Comparison of ENCODE assay signal across 8 mouse cellular contexts in genomic region chr4:134799272-134799671, GRCm38 (mm10). TPM values are rescaled to one million over a fixed set of nuclear protein-coding genes. Genes with fewer than 3 reads are reported as not detected.
DNase-seq lines count a peak whose midpoint lies in the region; ATAC-seq and TF ChIP-seq lines count a peak whose summit lies in the region.

No protein-coding gene starts in this region.

- peaks cover 14% of the 10 kb centered on the region for H3K4me1 ChIP-seq in heart, embryonic 11.5 days (ENCODE audit: control insufficient read depth, insufficient read depth, low read length)
- H3K4me1 ChIP-seq in cerebellum, adult 2 months (ENCODE audit: control insufficient read depth, insufficient read depth, low read length), result peaks cover 38% of the 10 kb centered on the region
- H3K4me1 ChIP-seq in limb, embryonic 10.5 days, result 0 out of 2 replicates have a peak, but pooled peaks cover 24% of the 10 kb centered on the region
- no peaks in the 10 kb centered on the region for H3K4me1 ChIP-seq in midbrain, embryonic 16.5 days (ENCODE audit: control insufficient read depth, insufficient read depth, low read length)

- no peak overlapping the region for H3K27ac ChIP-seq in heart, embryonic 11.5 days (ENCODE audit: low read depth, low read length)
- H3K27ac ChIP-seq in cerebellum, adult 2 months (ENCODE audit: insufficient read depth, low read length), result no peak overlapping the region
- H3K27ac ChIP-seq in limb, embryonic 10.5 days, result no peak overlapping the region
- no peak overlapping the region for H3K27ac ChIP-seq in midbrain, embryonic 16.5 days (ENCODE audit: low read length)

- ATAC-seq in heart, embryonic 11.5 days (replicated peaks; ENCODE audit: insufficient number of reproducible peaks, low FRiP score, low TSS enrichment), result no peak; the same call in 1 of the 2 replicates
- ATAC-seq in midbrain, embryonic 16.5 days, result peak; percentile 21; the same call in 1 of the 2 replicates

- no peak overlapping the region for H3K9ac ChIP-seq in heart, embryonic 11.5 days (ENCODE audit: low read depth, low read length)
- no peak overlapping the region for H3K9ac ChIP-seq in midbrain, embryonic 16.5 days (ENCODE audit: low read depth, low read length)

- DNase-seq in heart, adult 11 months, result peak; percentile 93
- DNase-seq in cerebellum, adult 2 months, result peak; percentile 66 to 77
- DNase-seq in frontal cortex, postnatal 36 days (ENCODE audit: low spot score in 2 of 2), result peak; percentile 47 to 61
- peak; percentile 46 for DNase-seq in hindlimb bud, embryonic 11.5 days (ENCODE audit: extremely low spot score, low read depth, low spot score)
- DNase-seq in limb, embryonic 10.5 days (ENCODE audit: low spot score), result peak; percentile 88
- peak; percentile 54 to 70 for DNase-seq in spleen, postnatal 14 days (ENCODE audit: low spot score in 2 of 2)

- no peaks in the 10 kb centered on the region for H3K9me3 ChIP-seq in heart, embryonic 11.5 days (replicated peaks; ENCODE audit: control insufficient read depth, low read length)
- H3K9me3 ChIP-seq in limb, embryonic 10.5 days (replicated peaks), result no peaks in the 10 kb centered on the region
- H3K9me3 ChIP-seq in midbrain, embryonic 16.5 days (replicated peaks; ENCODE audit: control insufficient read depth, low read length, poor library complexity, severe bottlenecking), result no peaks in the 10 kb centered on the region

- no peaks in the 10 kb centered on the region for H3K27me3 ChIP-seq in heart, embryonic 11.5 days (ENCODE audit: control insufficient read depth, insufficient read depth, low read length)
- no peaks in the 10 kb centered on the region for H3K27me3 ChIP-seq in cerebellum, adult 2 months (ENCODE audit: control insufficient read depth, insufficient read depth, low read length)
- no peaks in the 10 kb centered on the region for H3K27me3 ChIP-seq in limb, embryonic 10.5 days (ENCODE audit: low read depth, poor library complexity, severe bottlenecking)
- no peaks in the 10 kb centered on the region for H3K27me3 ChIP-seq in midbrain, embryonic 16.5 days (ENCODE audit: control insufficient read depth, insufficient read depth, low read depth, low read length)

- H3K4me2 ChIP-seq in heart, embryonic 11.5 days, result no peak overlapping the region
- no peak overlapping the region for H3K4me2 ChIP-seq in midbrain, embryonic 16.5 days (ENCODE audit: low read length)

- 8% methylated on average over 4 of the region's 4 CpGs for WGBS in heart, embryonic 11.5 days (ENCODE audit: insufficient replicate concordance)
- WGBS in cerebellum, adult 2 months, result 17% methylated on average over 4 of the region's 4 CpGs
- 11% methylated on average over 4 of the region's 4 CpGs for WGBS in limb, embryonic 10.5 days
- 10% methylated on average over 4 of the region's 4 CpGs for WGBS in midbrain, embryonic 16.5 days

- no peak for TF ChIP-seq POLR2A in cerebellum, adult 2 months (IDR thresholded peaks at IDR 0.05; ENCODE audit: borderline replicate concordance, insufficient read depth, low read length)

- H3K4me3 ChIP-seq in heart, embryonic 11.5 days (ENCODE audit: low read depth, low read length), result no peak overlapping the region
- no peak overlapping the region for H3K4me3 ChIP-seq in cerebellum, adult 2 months (replicated peaks; ENCODE audit: insufficient read depth, low read depth, low read length)
- no peak overlapping the region for H3K4me3 ChIP-seq in limb, embryonic 10.5 days
- H3K4me3 ChIP-seq in midbrain, embryonic 16.5 days (ENCODE audit: low read depth, low read length), result no peak overlapping the region

- TF ChIP-seq CTCF in cerebellum, adult 2 months (IDR thresholded peaks at IDR 0.05; ENCODE audit: borderline replicate concordance, insufficient read depth, low read depth, low read length), result peak; percentile 91

- H3K36me3 ChIP-seq in heart, embryonic 11.5 days (ENCODE audit: control insufficient read depth, insufficient read depth, low read length), result peaks cover 7% of the 10 kb centered on the region; the same call in 1 of the 2 replicates
- H3K36me3 ChIP-seq in limb, embryonic 10.5 days, result peaks cover 40% of the 10 kb centered on the region
- peaks cover 13% of the 10 kb centered on the region for H3K36me3 ChIP-seq in midbrain, embryonic 16.5 days (ENCODE audit: control insufficient read depth, insufficient read depth, low read length)

RNA-seq across cellular contexts. Expression of gene Ldlrap1, which starts 31.4 kb away (rescaled TPM):
- 11.4 and 13.5 TPM in 2 replicates for polyA plus RNA-seq in heart, embryonic 11.5 days (2014; fragmentation: Nextera tagmentation; extraction: Ambion mirVana)
- polyA plus RNA-seq in cerebellum, adult 2 months (2012; rRNA removed), result 16.0 and 18.5 TPM in 2 replicates
- polyA plus RNA-seq in limb, embryonic 10.5 days (2016; fragmentation: Nextera tagmentation; extraction: Ambion mirVana), result 14.4 and 20.4 TPM in 2 replicates
- polyA plus RNA-seq in midbrain, embryonic 16.5 days (2015; fragmentation: Nextera tagmentation; extraction: Ambion mirVana), result 2.1 and 2.4 TPM in 2 replicates

RNA-seq across cellular contexts. Expression of gene Maco1, which starts 53.9 kb away (rescaled TPM):
- polyA plus RNA-seq in heart, embryonic 11.5 days (2014; fragmentation: Nextera tagmentation; extraction: Ambion mirVana), result 20.7 and 22.6 TPM in 2 replicates
- 46.4 and 47.7 TPM in 2 replicates for polyA plus RNA-seq in cerebellum, adult 2 months (2012; rRNA removed)
- 38.1 and 48.2 TPM in 2 replicates for polyA plus RNA-seq in limb, embryonic 10.5 days (2016; fragmentation: Nextera tagmentation; extraction: Ambion mirVana)
- 91.3 and 101 TPM in 2 replicates for polyA plus RNA-seq in midbrain, embryonic 16.5 days (2015; fragmentation: Nextera tagmentation; extraction: Ambion mirVana)
